Mouse (Mus musculus): ENCODE results near the gene Sox18. TPM values are rescaled to one million over a fixed set of nuclear protein-coding genes. Genes with fewer than 3 reads are reported as not detected.

Gene Sox18
- polyA plus RNA-seq, 1 experiment from 2014 or later, result 18.0 TPM

GRCm38 (mm10) chr2:181677096-181677754 is 5.8 kb upstream of the Sox18 start:
- H3K36me3 ChIP-seq (ENCODE audit: control insufficient read depth, insufficient read depth, low read length), result no peaks in the 10 kb centered on the region
- no peak overlapping the region for H3K9ac ChIP-seq (ENCODE audit: low read depth, low read length)
- ATAC-seq, result no peak
- H3K4me3 ChIP-seq (ENCODE audit: low read length), result no peak overlapping the region
- no peaks in the 10 kb centered on the region for H3K9me3 ChIP-seq (ENCODE audit: control insufficient read depth, low read length)
- H3K27ac ChIP-seq (ENCODE audit: low read depth, low read length), result no peak overlapping the region; the same call in 1 of the 2 replicates
- H3K27me3 ChIP-seq (replicated peaks; ENCODE audit: control insufficient read depth, insufficient read depth, low read length), result peaks cover 7% of the 10 kb centered on the region
- 62% methylated on average over 5 of the region's 5 CpGs for WGBS
- peaks cover 19% of the 10 kb centered on the region for H3K4me1 ChIP-seq (ENCODE audit: control insufficient read depth, insufficient read depth, low read depth, low read length)
- H3K4me2 ChIP-seq (ENCODE audit: low read length), result no peak overlapping the region

- Histone ChIP-seq H3K27me3 (replicated peaks; ENCODE audit: control insufficient read depth, insufficient read depth, low read length) (peaks cover 14% of the 10 kb centered on the region), H3K27ac (ENCODE audit: low read depth, low read length) (0 out of 2 replicates have a peak overlapping the region, but pooled peaks have one; percentile 31), H3K9ac (ENCODE audit: low read depth, low read length) (no peak overlapping the region), H3K4me1 (ENCODE audit: control insufficient read depth, insufficient read depth, low read depth, low read length) (peaks cover 21% of the 10 kb centered on the region), H3K9me3 (ENCODE audit: control insufficient read depth, low read length) (no peaks in the 10 kb centered on the region), H3K36me3 (ENCODE audit: control insufficient read depth, insufficient read depth, low read length) (no peaks in the 10 kb centered on the region), H3K4me3 (ENCODE audit: low read length) (no peak overlapping the region), H3K4me2 (ENCODE audit: low read length) (no peak overlapping the region)
- WGBS, result 19% methylated on average over 2 of the region's 2 CpGs
- ATAC-seq, result no peak
Measured at GRCm38 (mm10) chr2:181676424-181676823, 5.0 kb upstream of the Sox18 start.

- no peaks in the 10 kb centered on the region for H3K36me3 ChIP-seq (ENCODE audit: control insufficient read depth, insufficient read depth, low read length)
- no peaks in the 10 kb centered on the region for H3K9me3 ChIP-seq (ENCODE audit: control insufficient read depth, low read length)
- peaks cover 20% of the 10 kb centered on the region for H3K4me1 ChIP-seq (ENCODE audit: control insufficient read depth, insufficient read depth, low read depth, low read length)
- H3K4me3 ChIP-seq (ENCODE audit: low read length), result no peak overlapping the region
- no peak overlapping the region for H3K27ac ChIP-seq (ENCODE audit: low read depth, low read length)
- 5% methylated on average over 14 of the region's 14 CpGs for WGBS
- peak overlapping the region; percentile 29; the same call in 1 of the 2 replicates for H3K9ac ChIP-seq (ENCODE audit: low read depth, low read length)
- peak; percentile 41; the same call in 1 of the 2 replicates for ATAC-seq
- H3K27me3 ChIP-seq (replicated peaks; ENCODE audit: control insufficient read depth, insufficient read depth, low read length), result peaks cover 23% of the 10 kb centered on the region
- H3K4me2 ChIP-seq (ENCODE audit: low read length), result peak overlapping the region; percentile 45
Measured at GRCm38 (mm10) chr2:181675454-181675853, 4.0 kb upstream of the Sox18 start.

GRCm38 (mm10) chr2:181674934-181675333 is 3.5 kb upstream of the Sox18 start:
- Histone ChIP-seq H3K4me3 (ENCODE audit: low read length) (no peak overlapping the region), H3K27me3 (replicated peaks; ENCODE audit: control insufficient read depth, insufficient read depth, low read length) (peaks cover 28% of the 10 kb centered on the region), H3K36me3 (ENCODE audit: control insufficient read depth, insufficient read depth, low read length) (no peaks in the 10 kb centered on the region), H3K4me1 (ENCODE audit: control insufficient read depth, insufficient read depth, low read depth, low read length) (peaks cover 21% of the 10 kb centered on the region), H3K27ac (ENCODE audit: low read depth, low read length) (no peak overlapping the region), H3K9me3 (ENCODE audit: control insufficient read depth, low read length) (no peaks in the 10 kb centered on the region), H3K9ac (ENCODE audit: low read depth, low read length) (no peak overlapping the region), H3K4me2 (ENCODE audit: low read length) (no peak overlapping the region)
- ATAC-seq, result no peak
- 77% methylated on average over 4 of the region's 4 CpGs for WGBS

- WGBS, result 53% methylated on average over 1 of the region's 1 CpGs
- no peak overlapping the region for H3K4me2 ChIP-seq (ENCODE audit: low read length)
- no peak for ATAC-seq
Measured at GRCm38 (mm10) chr2:181673501-181673900, 2.1 kb upstream of the Sox18 start.

GRCm38 (mm10) chr2:181671984-181672383 is 544 bp upstream of the Sox18 start:
- H3K9me3 ChIP-seq (ENCODE audit: control insufficient read depth, low read length), result no peaks in the 10 kb centered on the region
- WGBS, result 31% methylated on average over 7 of the region's 7 CpGs
- ATAC-seq, result no peak
- H3K27me3 ChIP-seq (replicated peaks; ENCODE audit: control insufficient read depth, insufficient read depth, low read length), result peaks cover 37% of the 10 kb centered on the region
- no peak overlapping the region for H3K4me2 ChIP-seq (ENCODE audit: low read length)
- H3K9ac ChIP-seq (ENCODE audit: low read depth, low read length), result no peak overlapping the region
- H3K4me3 ChIP-seq (ENCODE audit: low read length), result no peak overlapping the region
- peaks cover 15% of the 10 kb centered on the region for H3K4me1 ChIP-seq (ENCODE audit: control insufficient read depth, insufficient read depth, low read depth, low read length)
- H3K27ac ChIP-seq (ENCODE audit: low read depth, low read length), result no peak overlapping the region
- no peaks in the 10 kb centered on the region for H3K36me3 ChIP-seq (ENCODE audit: control insufficient read depth, insufficient read depth, low read length)

More at GRCm38 (mm10) chr2:181673501-181673900, 2.1 kb upstream of the Sox18 start:
- H3K9ac ChIP-seq (ENCODE audit: low read depth, low read length), result no peak overlapping the region
- no peaks in the 10 kb centered on the region for H3K9me3 ChIP-seq (ENCODE audit: control insufficient read depth, low read length)
- no peak overlapping the region for H3K4me3 ChIP-seq (ENCODE audit: low read length)
- peaks cover 15% of the 10 kb centered on the region for H3K4me1 ChIP-seq (ENCODE audit: control insufficient read depth, insufficient read depth, low read depth, low read length)
- no peak overlapping the region for H3K27ac ChIP-seq (ENCODE audit: low read depth, low read length)
- H3K36me3 ChIP-seq (ENCODE audit: control insufficient read depth, insufficient read depth, low read length), result no peaks in the 10 kb centered on the region
- peaks cover 34% of the 10 kb centered on the region for H3K27me3 ChIP-seq (replicated peaks; ENCODE audit: control insufficient read depth, insufficient read depth, low read length)

GRCm38 (mm10) chr2:181670913-181671311 is 528 bp downstream of the Sox18 start:
- peak overlapping the region; percentile 4; the same call in 1 of the 2 replicates for H3K27ac ChIP-seq (ENCODE audit: low read depth, low read length)
- H3K9ac ChIP-seq (ENCODE audit: low read depth, low read length), result peak overlapping the region; percentile 57
- H3K27me3 ChIP-seq (replicated peaks; ENCODE audit: control insufficient read depth, insufficient read depth, low read length), result peaks cover 37% of the 10 kb centered on the region
- WGBS, result 2% methylated on average over 41 of the region's 41 CpGs
- peaks cover 15% of the 10 kb centered on the region for H3K4me1 ChIP-seq (ENCODE audit: control insufficient read depth, insufficient read depth, low read depth, low read length)
- no peak for ATAC-seq
- H3K4me3 ChIP-seq (ENCODE audit: low read length), result peak overlapping the region; percentile 46
- H3K4me2 ChIP-seq (ENCODE audit: low read length), result peak overlapping the region; percentile 66
- no peaks in the 10 kb centered on the region for H3K36me3 ChIP-seq (ENCODE audit: control insufficient read depth, insufficient read depth, low read length)
- H3K9me3 ChIP-seq (ENCODE audit: control insufficient read depth, low read length), result no peaks in the 10 kb centered on the region

- Histone ChIP-seq H3K9me3 (ENCODE audit: control insufficient read depth, low read length) (no peaks in the 10 kb centered on the region), H3K27ac (ENCODE audit: low read depth, low read length) (no peak overlapping the region), H3K4me3 (ENCODE audit: low read length) (peak overlapping the region; percentile 46), H3K27me3 (replicated peaks; ENCODE audit: control insufficient read depth, insufficient read depth, low read length) (peaks cover 37% of the 10 kb centered on the region), H3K4me2 (ENCODE audit: low read length) (peak overlapping the region; percentile 66), H3K9ac (ENCODE audit: low read depth, low read length) (peak overlapping the region; percentile 57), H3K4me1 (ENCODE audit: control insufficient read depth, insufficient read depth, low read depth, low read length) (peaks cover 13% of the 10 kb centered on the region), H3K36me3 (ENCODE audit: control insufficient read depth, insufficient read depth, low read length) (no peaks in the 10 kb centered on the region)
- WGBS, result 2% methylated on average over 56 of the region's 56 CpGs
- peak; percentile 41; the same call in 1 of the 2 replicates for ATAC-seq
Measured at GRCm38 (mm10) chr2:181670285-181670912, 1.0 kb downstream of the Sox18 start.

GRCm38 (mm10) chr2:181663298-181663630 is 8.2 kb downstream of the Sox18 start:
- no peaks in the 10 kb centered on the region for H3K36me3 ChIP-seq (ENCODE audit: control insufficient read depth, insufficient read depth, low read length)
- no peaks in the 10 kb centered on the region for H3K4me1 ChIP-seq (ENCODE audit: control insufficient read depth, insufficient read depth, low read depth, low read length)
- 40% methylated on average over 4 of the region's 4 CpGs for WGBS

More at GRCm38 (mm10) chr2:181663298-181663630, 8.2 kb downstream of the Sox18 start:
- H3K9ac ChIP-seq (ENCODE audit: low read depth, low read length), result no peak overlapping the region
- no peak overlapping the region for H3K4me3 ChIP-seq (ENCODE audit: low read length)
- ATAC-seq, result no peak
- H3K4me2 ChIP-seq (ENCODE audit: low read length), result no peak overlapping the region
- H3K27me3 ChIP-seq (replicated peaks; ENCODE audit: control insufficient read depth, insufficient read depth, low read length), result peaks cover 2% of the 10 kb centered on the region; the same call in 1 of the 2 replicates
- H3K9me3 ChIP-seq (ENCODE audit: control insufficient read depth, low read length), result no peaks in the 10 kb centered on the region
- no peak overlapping the region for H3K27ac ChIP-seq (ENCODE audit: low read depth, low read length)

Data from hindbrain, embryonic 16.5 days (tissue).